Mouse (Mus musculus): ENCODE data around the gene Atp5j. TPM values are rescaled to one million over a fixed set of nuclear protein-coding genes. Genes with fewer than 3 reads are reported as not detected.

The Atp5j gene
- polyA plus RNA-seq, 1 experiment from 2014 or later: 1,970 TPM

GRCm38 (mm10) chr16:84806175-84806574 lies 29.2 kb downstream of the Atp5j start:
- no peaks in the 10 kb centered on the region for H3K27me3 ChIP-seq
- H3K9ac ChIP-seq: no peak overlapping the region
- H3K4me2 ChIP-seq: no peak overlapping the region
- H3K4me1 ChIP-seq (replicated peaks): peaks cover 7% of the 10 kb centered on the region; the same call in 1 of the 2 replicates
- no peaks in the 10 kb centered on the region for H3K9me3 ChIP-seq (replicated peaks)
- ATAC-seq (replicated peaks; ENCODE audit: insufficient number of reproducible peaks, insufficient read depth, low FRiP score, low read depth): no peak
- no peaks in the 10 kb centered on the region for H3K36me3 ChIP-seq
- 91% methylated on average over 3 of the region's 3 CpGs for WGBS
- H3K27ac ChIP-seq: no peak overlapping the region
- H3K4me3 ChIP-seq: no peak overlapping the region

DNA sequence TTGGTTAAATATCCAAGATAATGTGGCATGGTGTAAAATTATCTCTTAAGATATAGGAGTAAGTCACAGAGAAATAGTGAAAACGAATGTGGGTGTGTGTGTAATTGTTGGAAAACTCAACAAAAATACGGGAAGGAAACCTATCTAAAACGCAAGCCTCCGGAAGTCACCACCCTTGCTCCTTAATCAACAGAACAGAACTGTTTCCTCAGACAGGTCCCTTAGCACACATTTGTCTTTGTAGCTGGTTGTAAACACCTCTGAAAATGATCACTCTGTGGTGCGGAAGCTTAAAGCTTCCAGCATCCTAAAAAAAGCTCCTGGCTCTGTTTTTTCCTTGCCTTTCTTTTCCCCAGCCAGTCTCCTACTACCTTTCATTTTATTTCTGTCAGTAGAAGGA lies 30.6 kb downstream of the Atp5j start:
- Histone ChIP-seq H3K9ac (no peak overlapping the region), H3K4me3 (no peak overlapping the region), H3K36me3 (no peaks in the 10 kb centered on the region), H3K4me1 (replicated peaks) (peaks cover 7% of the 10 kb centered on the region; the same call in 1 of the 2 replicates), H3K4me2 (no peak overlapping the region), H3K27me3 (no peaks in the 10 kb centered on the region), H3K9me3 (replicated peaks) (no peaks in the 10 kb centered on the region), H3K27ac (no peak overlapping the region)
- no peak for ATAC-seq (replicated peaks; ENCODE audit: insufficient number of reproducible peaks, insufficient read depth, low FRiP score, low read depth)
- 71% methylated on average over 5 of the region's 5 CpGs for WGBS

GRCm38 (mm10) chr16:84802217-84802616 lies 33.2 kb downstream of the Atp5j start:
- WGBS: 32% methylated on average over 6 of the region's 6 CpGs

DNA sequence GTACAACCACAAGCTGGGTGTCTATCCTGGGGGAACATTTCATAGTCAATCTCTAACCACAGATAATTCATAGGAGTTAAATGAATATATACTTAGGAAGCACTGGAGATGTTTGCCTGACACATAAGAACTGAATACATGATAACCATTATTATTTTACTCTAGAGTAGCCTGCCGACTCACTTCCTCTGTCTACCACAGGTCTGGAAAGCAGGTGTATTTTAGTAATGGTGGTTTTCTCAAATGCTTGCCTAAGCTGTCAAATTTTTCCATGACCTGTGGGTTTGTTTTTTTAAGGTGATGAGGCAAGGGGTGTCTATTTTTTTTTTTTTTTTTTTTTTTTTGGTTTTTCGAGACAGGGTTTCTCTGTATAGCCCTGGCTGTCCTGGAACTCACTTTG lies 35.4 kb downstream of the Atp5j start:
- H3K9me3 ChIP-seq (replicated peaks): no peaks in the 10 kb centered on the region
- H3K9ac ChIP-seq: no peak overlapping the region
- H3K4me1 ChIP-seq (replicated peaks): peaks cover 7% of the 10 kb centered on the region; the same call in 1 of the 2 replicates
- H3K27me3 ChIP-seq: no peaks in the 10 kb centered on the region
- H3K4me3 ChIP-seq: no peak overlapping the region
- ATAC-seq (replicated peaks; ENCODE audit: insufficient number of reproducible peaks, insufficient read depth, low FRiP score, low read depth): no peak
- H3K27ac ChIP-seq: no peak overlapping the region
- H3K4me2 ChIP-seq: no peak overlapping the region
- H3K36me3 ChIP-seq: no peaks in the 10 kb centered on the region
- 80% methylated on average over 1 of the region's 2 CpGs for WGBS

More at GRCm38 (mm10) chr16:84802217-84802616, 33.2 kb downstream of the Atp5j start:
- H3K4me2 ChIP-seq: no peak overlapping the region
- H3K36me3 ChIP-seq: no peaks in the 10 kb centered on the region
- peaks cover 7% of the 10 kb centered on the region; the same call in 1 of the 2 replicates for H3K4me1 ChIP-seq (replicated peaks)
- no peaks in the 10 kb centered on the region for H3K9me3 ChIP-seq (replicated peaks)
- 0 out of 2 replicates have a peak, but pooled peaks have one; percentile 27 for ATAC-seq (replicated peaks; ENCODE audit: insufficient number of reproducible peaks, insufficient read depth, low FRiP score, low read depth)
- H3K27ac ChIP-seq: peak overlapping the region; percentile 31; the same call in 1 of the 2 replicates
- no peaks in the 10 kb centered on the region for H3K27me3 ChIP-seq
- H3K4me3 ChIP-seq: no peak overlapping the region
- H3K9ac ChIP-seq: no peak overlapping the region

DNA sequence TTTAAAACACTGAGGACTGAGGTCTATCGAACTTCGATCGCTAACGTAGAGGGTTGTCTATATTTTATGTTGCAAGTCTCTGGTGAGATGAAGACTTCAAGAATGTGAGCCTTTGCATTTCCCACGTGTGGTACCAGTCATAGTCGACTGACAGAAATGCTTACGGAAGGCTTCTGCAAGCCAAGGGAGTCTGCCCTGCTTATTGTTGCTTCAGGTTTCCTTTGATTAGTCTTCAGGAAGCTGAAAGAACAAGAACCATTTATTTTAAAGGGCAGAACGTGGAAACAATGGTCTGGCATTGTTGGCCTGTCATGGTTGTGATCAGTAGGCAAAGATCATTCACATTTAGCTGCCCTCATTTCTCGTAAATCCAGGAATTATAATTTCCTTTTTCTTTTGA lies 38.7 kb downstream of the Atp5j start:
- Histone ChIP-seq H3K27ac (no peak overlapping the region), H3K9ac (no peak overlapping the region), H3K9me3 (replicated peaks) (no peaks in the 10 kb centered on the region), H3K36me3 (no peaks in the 10 kb centered on the region), H3K4me3 (no peak overlapping the region), H3K4me2 (no peak overlapping the region), H3K4me1 (replicated peaks) (no peaks in the 10 kb centered on the region), H3K27me3 (no peaks in the 10 kb centered on the region)
- WGBS: 73% methylated on average over 9 of the region's 9 CpGs
- no peak for ATAC-seq (replicated peaks; ENCODE audit: insufficient number of reproducible peaks, insufficient read depth, low FRiP score, low read depth)

GRCm38 (mm10) chr16:84795337-84795736 lies 40.1 kb downstream of the Atp5j start:
- H3K27ac ChIP-seq: no peak overlapping the region
- no peak overlapping the region for H3K4me2 ChIP-seq
- no peaks in the 10 kb centered on the region for H3K4me1 ChIP-seq (replicated peaks)
- H3K9ac ChIP-seq: no peak overlapping the region
- no peak overlapping the region for H3K4me3 ChIP-seq
- ATAC-seq (replicated peaks; ENCODE audit: insufficient number of reproducible peaks, insufficient read depth, low FRiP score, low read depth): no peak
- 60% methylated on average over 3 of the region's 3 CpGs for WGBS
- H3K36me3 ChIP-seq: no peaks in the 10 kb centered on the region
- H3K9me3 ChIP-seq (replicated peaks): no peaks in the 10 kb centered on the region
- H3K27me3 ChIP-seq: no peaks in the 10 kb centered on the region

DNA sequence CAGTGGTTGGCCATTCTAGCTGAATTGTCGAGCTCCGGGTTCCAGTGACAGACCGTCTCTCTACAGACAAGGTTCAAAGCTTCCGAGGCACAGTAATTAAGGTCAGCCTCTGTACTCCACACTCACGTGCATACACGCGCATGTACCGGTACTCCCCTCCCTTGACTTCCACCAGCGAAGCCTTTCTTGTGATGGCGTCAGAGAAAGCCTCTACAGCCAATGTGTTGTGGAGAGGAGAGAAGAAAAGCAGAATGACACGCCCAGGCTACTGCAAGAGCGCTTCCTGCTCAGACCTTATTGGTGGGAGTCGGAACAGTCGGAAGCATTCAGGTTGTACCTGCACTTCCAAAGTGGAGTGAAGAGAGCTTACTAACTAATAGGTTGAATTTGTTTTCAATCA lies 42.0 kb downstream of the Atp5j start:
- Histone ChIP-seq H3K9me3 (replicated peaks) (no peaks in the 10 kb centered on the region), H3K4me3 (no peak overlapping the region), H3K9ac (no peak overlapping the region), H3K36me3 (no peaks in the 10 kb centered on the region), H3K27ac (no peak overlapping the region), H3K4me2 (no peak overlapping the region), H3K27me3 (no peaks in the 10 kb centered on the region), H3K4me1 (replicated peaks) (no peaks in the 10 kb centered on the region)
- 87% methylated on average over 14 of the region's 14 CpGs for WGBS
- ATAC-seq (replicated peaks; ENCODE audit: insufficient number of reproducible peaks, insufficient read depth, low FRiP score, low read depth): no peak

GRCm38 (mm10) chr16:84790595-84791165 lies 44.7 kb downstream of the Atp5j start:
- no peak overlapping the region for H3K4me2 ChIP-seq
- no peak for ATAC-seq (replicated peaks; ENCODE audit: insufficient number of reproducible peaks, insufficient read depth, low FRiP score, low read depth)
- H3K4me1 ChIP-seq (replicated peaks): no peaks in the 10 kb centered on the region
- H3K27me3 ChIP-seq: no peaks in the 10 kb centered on the region
- no peaks in the 10 kb centered on the region for H3K36me3 ChIP-seq
- no peak overlapping the region for H3K4me3 ChIP-seq
- H3K27ac ChIP-seq: no peak overlapping the region
- 49% methylated on average over 2 of the region's 2 CpGs for WGBS
- no peak overlapping the region for H3K9ac ChIP-seq
- H3K9me3 ChIP-seq (replicated peaks): no peaks in the 10 kb centered on the region

DNA sequence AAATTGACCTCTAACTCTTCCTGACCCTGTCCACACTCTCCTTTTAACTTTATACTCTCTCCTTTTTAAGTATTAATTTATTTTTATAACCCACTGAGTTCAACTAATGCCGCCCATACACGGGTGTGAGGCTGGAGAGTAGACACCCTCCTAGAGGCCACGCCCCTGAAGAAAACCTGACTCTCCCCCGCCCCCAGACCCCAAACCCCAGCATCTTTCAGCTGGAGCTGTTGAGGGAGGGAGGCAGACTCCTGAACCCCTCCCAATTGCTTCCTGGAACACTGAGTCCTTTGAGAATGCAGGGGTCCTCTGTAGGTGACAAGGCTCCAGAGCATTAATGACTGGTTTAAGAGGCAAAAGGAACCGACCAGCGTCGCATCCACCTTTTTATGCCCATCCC lies 50.5 kb downstream of the Atp5j start:
- no peaks in the 10 kb centered on the region for H3K27me3 ChIP-seq
- no peak overlapping the region for H3K4me3 ChIP-seq
- 0 out of 2 replicates have a peak, but pooled peaks cover 3% of the 10 kb centered on the region for H3K4me1 ChIP-seq (replicated peaks)
- 46% methylated on average over 7 of the region's 7 CpGs for WGBS
- H3K27ac ChIP-seq: no peak overlapping the region
- H3K9me3 ChIP-seq (replicated peaks): no peaks in the 10 kb centered on the region
- H3K9ac ChIP-seq: no peak overlapping the region
- no peak overlapping the region for H3K4me2 ChIP-seq
- ATAC-seq (replicated peaks; ENCODE audit: insufficient number of reproducible peaks, insufficient read depth, low FRiP score, low read depth): no peak
- no peaks in the 10 kb centered on the region for H3K36me3 ChIP-seq

DNA sequence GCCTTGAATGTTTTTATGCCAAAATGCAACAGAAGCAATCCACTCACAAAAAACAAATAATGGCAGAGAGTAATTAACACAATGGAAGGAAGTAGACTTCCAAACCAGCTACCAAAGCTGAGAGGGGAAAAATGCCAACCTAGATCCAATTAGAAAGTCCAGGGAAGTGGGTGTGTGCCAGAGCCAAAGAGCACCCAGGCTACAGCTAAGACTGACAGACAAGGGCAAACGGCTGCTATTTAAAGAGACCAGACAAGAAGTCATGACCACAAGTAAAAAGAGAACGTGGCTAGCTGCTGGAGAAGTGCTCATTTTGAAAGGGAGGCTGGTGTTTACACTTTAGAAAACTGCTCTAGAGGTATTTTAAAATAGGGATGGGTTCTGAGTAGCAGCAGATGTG lies 52.1 kb downstream of the Atp5j start:
- no peak for ATAC-seq (replicated peaks; ENCODE audit: insufficient number of reproducible peaks, insufficient read depth, low FRiP score, low read depth)
- no peaks in the 10 kb centered on the region for H3K9me3 ChIP-seq (replicated peaks)
- no peaks in the 10 kb centered on the region for H3K36me3 ChIP-seq
- H3K27me3 ChIP-seq: no peaks in the 10 kb centered on the region
- no peak overlapping the region for H3K4me3 ChIP-seq
- H3K27ac ChIP-seq: no peak overlapping the region
- 13% methylated on average over 2 of the region's 2 CpGs for WGBS
- no peak overlapping the region for H3K4me2 ChIP-seq
- no peak overlapping the region for H3K9ac ChIP-seq
- H3K4me1 ChIP-seq (replicated peaks): 0 out of 2 replicates have a peak, but pooled peaks cover 3% of the 10 kb centered on the region

DNA sequence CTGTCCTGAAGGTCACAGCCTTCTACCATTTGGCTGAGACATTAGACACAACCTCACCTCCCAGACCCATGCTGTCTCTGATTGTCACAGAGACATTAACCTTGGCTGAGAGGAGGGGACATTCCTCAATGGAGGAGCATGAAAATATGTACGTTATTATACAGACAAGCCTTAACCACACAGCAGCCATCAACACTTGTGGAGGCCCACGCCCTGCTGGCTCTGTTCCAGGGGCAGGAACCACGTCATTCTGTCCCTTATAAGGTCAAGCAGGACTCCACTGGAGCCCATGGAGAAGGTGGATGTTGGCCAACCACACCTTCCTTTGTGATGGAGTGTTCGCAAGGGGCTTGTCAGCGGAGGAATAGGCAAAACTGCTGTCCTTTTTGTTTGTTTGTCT lies 55.7 kb downstream of the Atp5j start:
- WGBS: 65% methylated on average over 5 of the region's 5 CpGs
- H3K36me3 ChIP-seq: no peaks in the 10 kb centered on the region
- H3K4me3 ChIP-seq: no peak overlapping the region
- no peaks in the 10 kb centered on the region for H3K27me3 ChIP-seq
- no peak overlapping the region for H3K27ac ChIP-seq
- 0 out of 2 replicates have a peak, but pooled peaks cover 7% of the 10 kb centered on the region for H3K4me1 ChIP-seq (replicated peaks)
- no peak for ATAC-seq (replicated peaks; ENCODE audit: insufficient number of reproducible peaks, insufficient read depth, low FRiP score, low read depth)
- H3K4me2 ChIP-seq: no peak overlapping the region
- no peaks in the 10 kb centered on the region for H3K9me3 ChIP-seq (replicated peaks)
- H3K9ac ChIP-seq: no peak overlapping the region
